Mouse (Mus musculus) hindbrain, embryonic 13.5 days (tissue): Measurements from ENCODE around the gene Bloc1s3. TPM values are rescaled to one million over a fixed set of nuclear protein-coding genes. Genes with fewer than 3 reads are reported as not detected.

Experiments
- ATAC-seq: fragments of 200-750 bp; cut with Nextera tagmentation; 2 replicates; pipeline ENCODE4 v1.8.0; 2017; ENCODE audit warnings: moderate TSS enrichment; ENCODE audit not compliant: low FRiP score
- H3K27ac ChIP-seq: fragments of 300-500 bp; sonication (generic); 2 replicates; pipeline ENCODE4 v1.5.1; 2015; ENCODE audit warnings: inconsistent platforms, mild to moderate bottlenecking, moderate library complexity
- H3K27me3 ChIP-seq: fragments of 300-500 bp; sonication (generic); 2 replicates; pipeline ENCODE4 v1.6.1; 2015; ENCODE audit warnings: mild to moderate bottlenecking, inconsistent platforms
- H3K36me3 ChIP-seq: fragments of 300-500 bp; sonication (generic); 2 replicates; pipeline ENCODE4 v1.6.1; 2015; ENCODE audit warnings: mild to moderate bottlenecking, inconsistent platforms
- H3K4me1 ChIP-seq: fragments of 300-500 bp; sonication (generic); replicated peaks from 2 replicates; pipeline ENCODE4 v1.6.1; 2015; ENCODE audit warnings: inconsistent platforms
- H3K4me2 ChIP-seq: fragments of 300-500 bp; sonication (generic); 2 replicates; pipeline ENCODE4 v1.6.1; 2015; ENCODE audit warnings: inconsistent platforms, mild to moderate bottlenecking, moderate library complexity
- H3K4me3 ChIP-seq: fragments of 300-500 bp; sonication (generic); 2 replicates; pipeline ENCODE4 v1.5.1; 2015; ENCODE audit warnings: mild to moderate bottlenecking, inconsistent platforms
- H3K9ac ChIP-seq: fragments of 300-500 bp; sonication (generic); 2 replicates; pipeline ENCODE4 v1.6.1; 2015; ENCODE audit warnings: mild to moderate bottlenecking, inconsistent platforms
- H3K9me3 ChIP-seq: fragments of 300-500 bp; sonication (generic); 2 replicates; pipeline ENCODE4 v1.6.1; 2016; ENCODE audit warnings: inconsistent platforms
- WGBS: fragments of 180-500 bp; shearing (Covaris S2); methylation state at CpG from one replicate; pipeline ENCODE4 v1.1.7; 2015; 5-methylcytosine and 5-hydroxymethylcytosine counted together
- polyA plus RNA-seq: library from polyadenylated mRNA; unstranded; fragments of >200 nt; fragmentation: Nextera tagmentation; extraction: Ambion mirVana; gene quantifications from 2 replicates; pipeline ENCODE4 v1.2.1, GENCODE M21; 2015

The Bloc1s3 gene
- polyA plus RNA-seq, 1 experiment from 2014 or later = 3.5 TPM

GRCm38 (mm10) chr7:19469404-19469803 is 38.8 kb downstream of the Bloc1s3 start:
- Histone ChIP-seq H3K4me2 (no peak overlapping the region), H3K4me3 (no peak overlapping the region), H3K9ac (no peak overlapping the region), H3K36me3 (no peaks in the 10 kb centered on the region), H3K4me1 (peaks cover 11% of the 10 kb centered on the region; the same call in 1 of the 2 replicates), H3K27me3 (peaks cover 95% of the 10 kb centered on the region), H3K9me3 (no peaks in the 10 kb centered on the region), H3K27ac (no peak overlapping the region)
- 20% methylated on average over 23 of the region's 23 CpGs for WGBS
- no peak for ATAC-seq

DNA sequence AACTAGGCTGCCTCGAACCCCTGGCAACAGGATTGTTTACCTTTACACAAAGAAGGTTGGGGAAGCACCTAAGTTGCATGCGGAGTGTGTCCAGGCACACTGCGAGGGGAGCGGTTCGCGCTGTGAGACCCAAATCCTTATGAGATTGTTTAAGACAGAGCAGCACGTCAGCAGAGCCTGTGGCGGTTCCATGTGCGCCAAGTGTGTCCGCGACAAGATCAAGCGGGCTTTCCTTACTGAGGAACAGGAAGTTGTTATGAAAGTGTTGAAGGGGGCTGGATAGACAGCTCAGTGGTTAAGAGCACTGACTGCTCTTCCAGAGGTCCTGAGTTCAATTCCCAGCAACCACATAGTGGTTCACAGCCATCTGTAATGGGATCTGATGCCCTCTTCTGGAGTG is 39.9 kb downstream of the Bloc1s3 start:
- H3K27me3 ChIP-seq = peaks cover 94% of the 10 kb centered on the region
- H3K4me2 ChIP-seq = no peak overlapping the region
- ATAC-seq = no peak
- H3K9me3 ChIP-seq = no peaks in the 10 kb centered on the region
- H3K36me3 ChIP-seq = no peaks in the 10 kb centered on the region
- peaks cover 5% of the 10 kb centered on the region; the same call in 1 of the 2 replicates for H3K4me1 ChIP-seq
- no peak overlapping the region for H3K9ac ChIP-seq
- H3K4me3 ChIP-seq = no peak overlapping the region
- no peak overlapping the region for H3K27ac ChIP-seq
- 68% methylated on average over 12 of the region's 12 CpGs for whole genome bisulfite sequencing

DNA sequence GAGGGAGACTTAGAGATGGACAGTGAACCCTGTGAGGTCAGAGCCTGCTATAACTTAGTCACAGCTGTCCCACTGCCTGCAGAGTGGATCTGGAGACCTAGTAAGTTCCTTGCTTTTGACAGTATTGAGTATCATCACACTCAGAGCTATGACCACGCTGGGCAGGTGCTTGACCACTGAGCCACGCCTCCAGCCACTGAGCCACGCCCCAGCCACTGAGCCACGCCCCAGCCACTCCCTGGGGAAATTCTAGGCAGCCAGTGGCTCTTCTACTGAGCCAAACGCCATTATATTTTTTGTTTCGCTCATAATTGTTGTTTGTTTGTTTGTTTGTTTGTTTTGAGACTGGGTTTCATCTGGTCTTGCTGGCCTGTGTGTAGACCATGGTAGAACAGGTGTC is 40.5 kb downstream of the Bloc1s3 start:
- H3K27me3 ChIP-seq = peaks cover 92% of the 10 kb centered on the region
- no peak overlapping the region for H3K27ac ChIP-seq
- H3K9me3 ChIP-seq = no peaks in the 10 kb centered on the region
- peaks cover 4% of the 10 kb centered on the region; the same call in 1 of the 2 replicates for H3K4me1 ChIP-seq
- no peak for ATAC-seq
- no peaks in the 10 kb centered on the region for H3K36me3 ChIP-seq
- 45% methylated on average over 6 of the region's 6 CpGs for WGBS
- no peak overlapping the region for H3K4me3 ChIP-seq
- H3K9ac ChIP-seq = no peak overlapping the region
- H3K4me2 ChIP-seq = no peak overlapping the region

- 68% methylated on average over 5 of the region's 5 CpGs for WGBS
- Histone ChIP-seq H3K36me3 (no peaks in the 10 kb centered on the region), H3K4me3 (no peak overlapping the region), H3K27me3 (peaks cover 82% of the 10 kb centered on the region), H3K4me1 (peaks cover 4% of the 10 kb centered on the region; the same call in 1 of the 2 replicates), H3K27ac (no peak overlapping the region), H3K9me3 (no peaks in the 10 kb centered on the region), H3K9ac (no peak overlapping the region), H3K4me2 (no peak overlapping the region)
- ATAC-seq = no peak
These were observed 41.5 kb downstream of the Bloc1s3 start for GRCm38 (mm10) chr7:19466602-19467145.

- H3K27me3 ChIP-seq = peaks cover 63% of the 10 kb centered on the region
- no peak overlapping the region for H3K27ac ChIP-seq
- no peak for ATAC-seq
- H3K36me3 ChIP-seq = no peaks in the 10 kb centered on the region
- H3K4me1 ChIP-seq = peaks cover 6% of the 10 kb centered on the region
- 13% methylated on average over 22 of the region's 22 CpGs for WGBS
- H3K9ac ChIP-seq = 0 out of 2 replicates have a peak overlapping the region, but pooled peaks have one; percentile 5
- H3K9me3 ChIP-seq = no peaks in the 10 kb centered on the region
- no peak overlapping the region for H3K4me2 ChIP-seq
- H3K4me3 ChIP-seq = no peak overlapping the region
These were observed 43.5 kb downstream of the Bloc1s3 start for GRCm38 (mm10) chr7:19464367-19465307.

GRCm38 (mm10) chr7:19462884-19463381 is 45.2 kb downstream of the Bloc1s3 start, which contains the start of gene Exoc3l2:
TSS of gene Exoc3l2 (plus strand) at chr7:19463331.
- Histone ChIP-seq H3K9me3 (no peaks in the 10 kb centered on the region), H3K36me3 (no peaks in the 10 kb centered on the region), H3K4me1 (peaks cover 6% of the 10 kb centered on the region), H3K27me3 (peaks cover 47% of the 10 kb centered on the region), H3K9ac (no peak within 1 kb of the TSS), H3K4me2 (no peak within 1 kb of the TSS), H3K27ac (no peak within 1 kb of the TSS), H3K4me3 (no peak within 1 kb of the TSS)
- WGBS = 23% methylated on average over 6 of the region's 6 CpGs
- ATAC-seq = no peak

DNA sequence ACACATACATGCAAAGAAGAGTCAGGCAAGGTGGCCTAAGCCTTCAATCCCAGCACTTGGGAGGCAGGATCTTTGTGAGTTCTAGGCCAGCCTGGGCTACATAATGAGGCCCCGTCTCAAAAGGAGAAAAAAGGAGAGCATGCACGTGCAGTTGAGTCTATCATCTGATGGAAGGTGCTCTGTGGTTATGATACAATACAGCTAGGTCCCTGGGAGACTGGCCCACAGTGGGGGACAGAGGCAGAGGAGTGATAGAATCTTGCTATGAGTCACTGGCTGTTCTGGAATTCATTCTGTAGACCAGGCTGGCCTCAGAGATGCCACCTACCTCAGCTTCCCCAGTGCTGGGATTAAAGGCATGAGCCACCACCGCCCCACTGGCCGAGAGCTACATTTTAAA is 45.7 kb downstream of the Bloc1s3 start:
- H3K9me3 ChIP-seq = no peaks in the 10 kb centered on the region
- ATAC-seq = no peak
- H3K27me3 ChIP-seq = peaks cover 43% of the 10 kb centered on the region
- H3K36me3 ChIP-seq = no peaks in the 10 kb centered on the region
- no peak overlapping the region for H3K4me3 ChIP-seq
- 57% methylated on average over 4 of the region's 4 CpGs for WGBS
- peaks cover 10% of the 10 kb centered on the region for H3K4me1 ChIP-seq
- H3K9ac ChIP-seq = no peak overlapping the region
- no peak overlapping the region for H3K27ac ChIP-seq
- H3K4me2 ChIP-seq = no peak overlapping the region

DNA sequence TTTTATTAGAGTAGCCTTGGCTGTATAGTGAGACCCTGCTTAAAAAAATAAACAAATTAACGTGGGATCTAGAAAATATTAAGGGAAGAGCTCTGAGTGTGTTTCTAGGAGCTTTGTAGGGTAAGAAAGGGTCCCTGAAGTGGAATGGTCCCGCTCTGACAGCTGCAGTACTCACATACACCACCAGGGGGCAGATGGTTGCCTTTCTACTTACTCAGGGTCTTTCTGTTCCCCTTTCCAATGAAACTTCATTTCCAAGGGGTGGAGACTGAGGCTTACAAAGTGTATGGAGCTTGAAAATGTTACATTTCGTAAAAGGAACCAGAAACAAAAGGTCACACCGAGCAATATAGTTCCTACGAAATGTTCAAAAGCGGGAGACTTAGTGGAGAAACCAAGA is 46.7 kb downstream of the Bloc1s3 start:
- H3K27ac ChIP-seq = no peak overlapping the region
- 15% methylated on average over 6 of the region's 6 CpGs for WGBS

GRCm38 (mm10) chr7:19460500-19460899 is 47.7 kb downstream of the Bloc1s3 start:
- Histone ChIP-seq H3K9ac (no peak overlapping the region), H3K27ac (no peak overlapping the region), H3K4me3 (no peak overlapping the region), H3K4me2 (no peak overlapping the region), H3K27me3 (peaks cover 23% of the 10 kb centered on the region), H3K4me1 (peaks cover 29% of the 10 kb centered on the region), H3K36me3 (peaks cover 9% of the 10 kb centered on the region), H3K9me3 (no peaks in the 10 kb centered on the region)
- 63% methylated on average over 1 of the region's 1 CpGs for WGBS
- ATAC-seq = no peak

More for the DNA sequence above, 46.7 kb downstream of the Bloc1s3 start:
- peaks cover 33% of the 10 kb centered on the region for H3K27me3 ChIP-seq
- no peak for ATAC-seq
- H3K4me2 ChIP-seq = no peak overlapping the region
- no peak overlapping the region for H3K9ac ChIP-seq
- H3K9me3 ChIP-seq = no peaks in the 10 kb centered on the region
- H3K36me3 ChIP-seq = no peaks in the 10 kb centered on the region
- H3K4me1 ChIP-seq = peaks cover 19% of the 10 kb centered on the region
- no peak overlapping the region for H3K4me3 ChIP-seq

DNA sequence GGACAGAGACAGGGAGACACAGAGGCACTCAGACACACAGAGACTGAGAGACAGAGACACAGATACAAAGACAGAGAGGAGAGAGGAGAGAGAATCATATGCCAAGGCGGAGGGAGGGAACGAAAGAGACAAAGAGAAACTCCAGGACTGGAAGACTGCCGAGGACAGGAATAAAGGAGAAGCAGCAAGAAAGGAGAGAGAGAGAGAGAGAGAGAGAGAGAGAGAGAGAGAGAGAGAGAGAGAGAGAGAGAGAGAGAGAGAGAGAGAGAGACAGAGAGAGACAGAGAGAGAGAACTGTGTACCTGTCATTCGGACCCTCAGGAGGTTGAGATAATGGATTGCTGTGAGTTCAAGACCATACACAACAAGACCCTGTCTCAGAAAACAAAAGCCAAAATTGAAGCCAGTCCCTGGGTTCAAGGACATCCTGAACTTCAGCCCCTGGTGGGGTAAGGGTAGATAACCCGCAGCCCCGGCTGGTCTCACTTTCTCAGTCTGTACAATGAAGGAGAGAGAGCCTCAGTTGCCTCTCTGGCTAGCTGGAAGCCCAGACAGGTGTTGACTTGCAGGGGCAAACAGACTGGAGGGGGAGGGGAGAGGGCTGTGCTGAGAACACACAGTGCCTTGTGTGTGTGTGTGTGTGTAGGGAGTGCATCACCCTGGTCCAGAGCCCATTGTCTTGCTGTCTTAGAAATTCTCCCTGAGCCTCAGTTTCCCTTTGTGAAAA is 48.9 kb downstream of the Bloc1s3 start:
- peaks cover 9% of the 10 kb centered on the region for H3K36me3 ChIP-seq
- peak overlapping the region; percentile 96 for H3K9ac ChIP-seq
- WGBS = 15% methylated on average over 6 of the region's 6 CpGs
- ATAC-seq = no peak
- H3K4me2 ChIP-seq = peak overlapping the region; percentile 68
- peak overlapping the region; percentile 87 for H3K4me3 ChIP-seq
- peak overlapping the region; percentile 90 for H3K27ac ChIP-seq
- H3K9me3 ChIP-seq = no peaks in the 10 kb centered on the region
- H3K27me3 ChIP-seq = peaks cover 11% of the 10 kb centered on the region
- peaks cover 29% of the 10 kb centered on the region for H3K4me1 ChIP-seq

- Histone ChIP-seq H3K27me3 (peaks cover 5% of the 10 kb centered on the region; the same call in 1 of the 2 replicates), H3K27ac (peak within 1 kb of the TSS; percentile 90), H3K4me2 (peak within 1 kb of the TSS; percentile 98), H3K4me1 (peaks cover 29% of the 10 kb centered on the region), H3K36me3 (peaks cover 13% of the 10 kb centered on the region), H3K4me3 (peak within 1 kb of the TSS; percentile 87), H3K9ac (peak within 1 kb of the TSS; percentile 96), H3K9me3 (no peaks in the 10 kb centered on the region)
- ATAC-seq = peak; percentile 77
- 2% methylated on average over 23 of the region's 42 CpGs for WGBS
These were observed 49.5 kb downstream of the Bloc1s3 start, which contains the start of gene Mark4 for GRCm38 (mm10) chr7:19458591-19459111. TSS of gene Mark4 (minus strand) at chr7:19458821.
